Mouse (Mus musculus): Measurements from ENCODE around the gene Ribc1. TPM values are rescaled to one million over a fixed set of nuclear protein-coding genes. Genes with fewer than 3 reads are reported as not detected.

Gene Ribc1
- total RNA-seq (2021), result under 1 TPM; 0.52 to 0.56 TPM
- long read RNA-seq, experiment 1, partial matches to known transcripts, result 0 of 2 reads
- long read RNA-seq, experiment 1, other reads (novel, unspliced or antisense), result 0 of 2 reads
- long read RNA-seq, experiment 2, result 0 reads

GRCm38 (mm10) chrX:152016151-152017145, at the start of gene Ribc1, which contains the start of gene Smc1a:
TSS of gene Ribc1 (minus strand) at chrX:152016295.
TSS of gene Smc1a (plus strand) at chrX:152016428.
- peak; percentile 84 for DNase-seq

GRCm38 (mm10) chrX:152065674-152066073, 49.6 kb upstream of the Ribc1 start:
- no peak for DNase-seq

DNA sequence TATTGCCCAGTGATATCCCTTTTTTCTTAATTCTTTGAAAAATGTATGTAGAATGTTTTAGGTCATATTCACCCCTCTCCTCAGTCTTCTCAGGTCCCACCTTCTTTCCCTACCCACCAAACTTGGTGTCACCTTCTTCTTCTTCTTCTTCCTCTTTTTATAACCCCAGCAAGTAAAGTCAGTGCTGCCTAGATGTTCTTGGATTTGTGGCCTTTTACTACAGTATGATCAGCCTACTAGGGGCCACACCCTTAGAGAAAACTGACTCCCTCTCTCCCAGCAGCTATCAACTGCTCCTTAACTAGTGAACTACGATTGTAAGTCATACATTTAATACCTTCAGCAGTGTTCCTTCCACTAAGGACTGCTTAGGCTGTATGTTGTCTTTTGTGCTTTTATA, 38.0 kb upstream of the Ribc1 start:
- DNase-seq, result no peak

DNA sequence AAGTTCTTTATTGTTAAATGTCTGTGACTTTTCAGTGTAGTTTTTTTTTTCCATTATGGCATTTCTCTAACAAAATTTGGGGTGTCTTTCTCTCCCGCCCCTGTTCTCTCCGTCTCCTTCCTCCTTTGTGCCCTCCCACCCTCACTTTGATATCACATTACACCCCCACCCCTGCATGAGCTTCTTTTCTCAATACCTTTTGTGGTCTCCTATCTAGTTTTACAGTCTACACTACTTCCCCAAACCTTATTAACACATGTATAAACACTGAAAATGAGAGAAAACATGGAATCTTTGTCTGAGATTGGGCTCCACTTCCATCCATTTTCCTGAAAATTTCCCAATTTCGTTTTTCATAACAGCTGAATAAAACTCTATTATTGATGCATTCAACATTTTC, 36.5 kb upstream of the Ribc1 start:
- DNase-seq, result no peak

GRCm38 (mm10) chrX:152047230-152047629, 31.1 kb upstream of the Ribc1 start:
- DNase-seq, result no peak

DNA sequence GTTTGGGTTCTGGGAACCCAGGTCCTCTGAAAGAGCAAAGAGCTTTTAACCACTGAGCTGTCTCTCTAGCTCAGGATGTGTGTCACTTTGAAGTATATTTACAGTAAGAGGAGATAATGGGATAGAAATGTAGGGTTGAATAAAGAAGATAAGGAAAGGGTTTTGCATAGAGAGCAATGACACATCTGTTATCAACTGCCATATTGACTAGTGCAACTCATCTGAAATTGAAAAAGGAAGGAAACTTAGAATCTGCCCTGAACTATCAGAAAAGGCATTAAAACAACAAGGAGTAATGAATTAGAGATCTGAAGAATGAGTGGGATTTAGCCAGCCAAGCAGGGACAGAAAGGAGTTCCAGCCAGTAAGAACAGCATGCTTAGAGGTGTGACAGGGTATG, 23.8 kb upstream of the Ribc1 start:
- no peak for DNase-seq

- DNase-seq, result no peak
These were observed 3.2 kb upstream of the Ribc1 start for GRCm38 (mm10) chrX:152019294-152019693.

DNA sequence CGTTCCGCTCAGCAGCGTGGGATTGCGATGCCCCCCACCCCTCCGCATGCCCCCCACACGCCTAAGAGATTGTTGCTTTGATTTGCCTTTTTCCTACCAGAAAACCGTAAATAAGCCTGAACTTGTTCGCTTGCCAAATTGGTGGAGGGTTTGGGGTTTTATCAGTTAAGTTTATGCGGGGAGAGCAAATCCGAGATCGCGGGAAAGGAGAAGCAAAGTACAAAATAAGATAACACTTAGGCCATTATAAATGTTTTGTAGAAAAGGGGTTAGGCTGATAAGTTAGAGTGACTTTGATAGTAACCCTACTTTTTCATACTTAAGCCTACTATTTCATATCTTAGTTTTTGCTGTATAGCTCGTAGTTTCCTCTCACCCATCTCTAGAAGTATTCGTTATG, 1.1 kb upstream of the Ribc1 start:
- no peak for DNase-seq

GRCm38 (mm10) chrX:152015752-152016150, 344 bp downstream of the Ribc1 start:
- DNase-seq, result no peak

DNA sequence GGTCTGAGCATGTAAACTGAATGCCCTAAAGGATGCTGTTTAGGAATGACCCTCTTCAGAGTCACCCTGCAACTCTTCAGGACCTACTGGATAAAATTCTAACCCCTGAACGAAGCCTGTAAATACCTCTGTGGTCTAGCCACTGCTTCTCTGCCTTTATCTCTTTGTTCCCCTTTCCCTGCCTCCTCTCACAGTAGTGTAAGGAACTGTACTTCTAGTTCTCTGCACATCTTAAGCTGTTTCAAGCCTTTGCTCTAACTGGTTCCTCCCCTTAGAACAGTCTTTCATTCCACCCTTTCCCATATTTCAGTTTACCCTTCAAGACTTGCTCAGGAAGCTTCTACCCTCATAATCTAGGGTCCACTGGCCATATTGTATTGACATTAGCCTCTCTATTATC, 8.2 kb downstream of the Ribc1 start:
- no peak for DNase-seq

GRCm38 (mm10) chrX:152002865-152003264, 13.2 kb downstream of the Ribc1 start:
- DNase-seq, result no peak

GRCm38 (mm10) chrX:152001737-152002710, 14.1 kb downstream of the Ribc1 start, which contains the start of gene Hsd17b10:
TSS of gene Hsd17b10 (plus strand) at chrX:152001845.
- DNase-seq, result peak; percentile 73

DNA sequence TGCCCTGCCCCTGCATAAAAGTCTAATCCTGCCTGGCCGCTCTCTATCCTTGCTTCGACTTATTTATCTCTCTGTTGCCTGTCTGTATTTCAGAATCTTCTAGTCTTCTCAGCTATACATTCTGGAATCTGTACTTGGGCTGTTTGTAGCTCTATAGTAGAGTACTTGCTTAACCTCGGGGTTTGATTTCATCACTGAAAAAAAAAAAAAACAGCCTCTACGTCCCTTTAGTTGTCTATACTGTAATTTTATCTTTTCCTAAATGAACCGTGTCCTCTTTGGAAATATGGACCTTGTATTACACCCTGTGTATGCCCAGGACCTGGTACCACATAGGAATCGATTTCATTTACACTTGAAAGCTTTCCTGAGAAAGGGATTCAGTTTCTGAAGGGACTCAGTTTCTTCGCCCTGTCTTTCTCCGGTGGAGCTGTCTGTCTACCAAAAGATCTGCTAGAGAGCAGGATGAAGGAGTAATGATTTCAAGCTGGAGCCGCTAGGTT, 14.9 kb downstream of the Ribc1 start:
- DNase-seq, result no peak

- no peak for DNase-seq
These were observed 16.9 kb downstream of the Ribc1 start for GRCm38 (mm10) chrX:151999006-151999710.

Other genes starting within 250 kb of the Ribc1 start
- 100 to 1,000 TPM; 109 to 138 TPM for gene Huwe1, start 215.5 kb downstream of the Ribc1 start, total RNA-seq (2021)
- gene Hsd17b10, start 14.4 kb downstream of the Ribc1 start, total RNA-seq (2021), result 10 to 100 TPM; 91.8 to 96.4 TPM
- gene Smc1a, start 133 bp upstream of the Ribc1 start, total RNA-seq (2021), result 10 to 100 TPM; 36.5 to 41.7 TPM
- gene Iqsec2, start 128.0 kb upstream of the Ribc1 start, total RNA-seq (2021), result 10 to 100 TPM; 15.5 to 17.5 TPM
- gene Kdm5c, start 216.7 kb upstream of the Ribc1 start, total RNA-seq (2021), result 10 to 100 TPM; 19.3 to 35.5 TPM

Measured in gastrocnemius, postnatal 10 days (tissue).